Mouse (Mus musculus) testis, postnatal 10 days (tissue): ENCODE results near the gene Bcat1.

Experiments used
- DNase-seq: peaks from one replicate; pipeline ENCODE4 v3.0.0; 2021; ENCODE audit warnings: low spot score

Bcat1 gene

GRCm38 (mm10) chr6:144944435-144945365 lies 131.3 kb downstream of the Bcat1 start:
- DNase-seq = no peak
